Mouse (Mus musculus): ENCODE results near the gene Sarm1.

- TF ChIP-seq CTCF (IDR thresholded peaks at IDR 0.05; ENCODE audit: borderline replicate concordance, control insufficient read depth, extremely low read depth, insufficient read depth, low read length, poor library complexity) = no peak
- TF ChIP-seq POLR2A (IDR thresholded peaks at IDR 0.05; ENCODE audit: control insufficient read depth, extremely low read depth, insufficient read depth, low read length, poor library complexity) = no peak
These were observed 2.0 kb upstream of the Sarm1 start for GRCm38 (mm10) chr11:78499543-78499942.

All from thymus, adult 2 months (tissue).